Mouse (Mus musculus): Measurements from ENCODE around the gene Prkar2b.

Gene Prkar2b

DNA sequence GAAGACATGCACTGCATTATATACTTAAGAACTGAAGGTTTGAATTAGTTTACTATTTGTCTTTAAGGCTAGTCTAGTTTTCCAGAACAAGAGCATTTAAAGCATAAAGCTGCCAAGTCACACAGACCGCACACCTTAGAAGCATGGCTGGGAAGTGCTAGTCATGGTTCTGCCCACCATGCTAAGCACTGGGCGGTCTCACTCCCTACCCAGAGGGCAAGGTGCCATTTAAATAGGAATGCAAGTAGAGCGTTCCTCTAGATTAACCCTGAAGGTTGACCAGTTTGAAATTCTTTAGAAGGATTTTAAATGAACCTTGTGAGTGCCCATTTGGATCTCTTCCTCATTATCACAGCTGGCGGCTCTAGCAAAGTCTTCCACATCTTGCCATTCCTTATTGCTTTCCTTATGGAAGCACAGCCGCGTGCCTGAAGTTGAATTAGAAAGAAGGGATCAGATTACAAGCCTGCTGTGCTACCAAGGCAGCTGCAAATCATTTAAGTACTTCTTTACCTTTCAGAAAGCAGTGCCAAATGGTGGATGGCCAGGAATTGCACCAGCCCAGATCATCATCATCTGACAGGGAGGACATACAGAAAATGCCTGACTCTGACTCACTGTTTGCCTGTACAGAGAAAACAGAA, 124.3 kb downstream of the Prkar2b start:
- in situ Hi-C loops (cut with MboI, MseI): loop anchor here (25.0 kb wide), 2 partner anchors 299 to 1349 kb away; partner anchors contain the start of genes Bcap29 (in 1 of the 2) and Tmem18 (in 1 of the 2)

DNA sequence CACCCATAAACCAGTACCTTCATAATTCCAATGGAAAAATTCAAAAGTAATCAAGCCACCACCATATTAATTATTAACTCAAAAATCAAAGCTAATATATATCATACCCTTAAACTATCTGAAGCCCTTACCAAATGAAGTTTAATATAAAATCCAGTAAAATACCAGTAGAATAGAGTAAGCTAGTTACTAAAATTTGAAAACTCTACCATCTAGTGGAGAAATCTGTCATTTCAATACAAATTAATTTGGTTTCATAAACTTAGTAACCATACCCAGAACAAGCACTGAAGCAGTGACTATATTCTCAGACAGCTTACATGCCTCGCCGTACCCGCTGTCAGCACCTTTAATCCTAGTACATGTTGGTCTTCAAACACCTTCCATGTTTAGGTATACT, 129.3 kb downstream of the Prkar2b start:
- in situ Hi-C loops (cut with MboI, MseI): loop anchor here (25.0 kb wide), 2 partner anchors 295 to 1345 kb away; partner anchors contain the start of genes Bcap29 (in 1 of the 2) and Tmem18 (in 1 of the 2)

DNA sequence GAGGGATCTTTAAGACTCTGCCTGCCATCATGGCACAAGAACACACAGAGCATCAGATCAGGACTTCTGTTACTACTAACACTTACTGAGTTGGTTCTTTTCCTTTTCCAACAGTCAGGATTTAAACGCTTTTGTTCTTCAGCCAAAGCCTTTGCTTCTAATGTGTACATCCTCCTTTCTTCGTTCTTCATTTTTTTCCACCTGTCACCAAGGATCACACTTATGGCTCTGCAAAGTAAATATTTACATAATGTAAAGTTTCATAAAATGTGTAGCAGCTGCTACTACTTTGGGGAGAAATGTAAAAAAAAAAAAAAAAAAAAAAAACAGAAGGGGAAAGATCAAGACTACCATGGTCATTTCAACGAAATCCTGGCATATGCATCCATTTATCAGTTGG, 132.6 kb downstream of the Prkar2b start:
- in situ Hi-C loops (cut with MboI, MseI): loop anchor here (10.0 to 25.0 kb wide), 3 partner anchors 291 to 1341 kb away; partner anchors contain the start of genes Bcap29 (in 1 of the 2) and Tmem18 (in 1 of the 2)

DNA sequence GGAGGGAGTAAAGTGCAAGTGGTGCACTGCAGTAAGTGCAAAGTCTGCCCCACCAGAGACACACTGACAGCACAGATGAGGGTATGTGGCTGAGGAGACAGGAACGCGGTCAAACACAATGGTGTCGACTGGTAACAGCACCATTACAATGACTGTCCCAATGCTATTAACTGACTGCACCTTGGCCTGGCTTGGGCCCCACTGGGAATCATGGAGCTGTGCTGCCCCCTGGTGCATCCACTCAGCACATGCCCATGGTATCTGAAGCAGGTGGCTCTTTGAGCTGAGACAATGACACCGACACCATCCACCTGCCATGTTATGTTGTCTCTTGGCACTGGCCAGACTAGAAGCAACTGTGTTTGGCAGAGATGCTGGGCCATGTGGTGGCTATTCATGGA, 134.4 kb downstream of the Prkar2b start:
- in situ Hi-C loops (cut with MboI, MseI): loop anchor here (10.0 to 25.0 kb wide), 3 partner anchors 289 to 1339 kb away; partner anchors contain the start of genes Bcap29 (in 1 of the 2) and Tmem18 (in 1 of the 2)

DNA sequence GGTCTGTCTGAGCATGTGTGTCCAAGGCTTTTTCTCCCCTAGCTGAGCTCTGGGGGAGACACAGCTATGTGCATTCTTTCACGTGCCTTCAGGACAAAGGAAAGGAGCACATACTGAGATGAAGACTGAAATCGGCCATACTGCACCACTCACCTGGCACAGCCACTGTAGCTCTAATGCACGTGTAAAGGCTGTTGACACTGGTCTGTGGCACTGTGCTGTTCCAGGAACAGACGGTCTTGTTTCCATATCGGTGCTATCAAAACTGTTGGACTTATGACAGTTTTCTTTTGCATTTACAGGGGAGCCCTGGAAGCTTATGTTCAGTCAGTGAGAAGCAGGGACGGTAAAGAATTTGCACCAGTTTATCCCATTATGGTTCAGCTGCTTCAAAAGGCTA, 135.8 kb downstream of the Prkar2b start:
- in situ Hi-C loops (cut with MboI, MseI): loop anchor here (10.0 to 25.0 kb wide), 3 partner anchors 288 to 1338 kb away; partner anchors contain the start of genes Bcap29 (in 1 of the 2) and Tmem18 (in 1 of the 2)

DNA sequence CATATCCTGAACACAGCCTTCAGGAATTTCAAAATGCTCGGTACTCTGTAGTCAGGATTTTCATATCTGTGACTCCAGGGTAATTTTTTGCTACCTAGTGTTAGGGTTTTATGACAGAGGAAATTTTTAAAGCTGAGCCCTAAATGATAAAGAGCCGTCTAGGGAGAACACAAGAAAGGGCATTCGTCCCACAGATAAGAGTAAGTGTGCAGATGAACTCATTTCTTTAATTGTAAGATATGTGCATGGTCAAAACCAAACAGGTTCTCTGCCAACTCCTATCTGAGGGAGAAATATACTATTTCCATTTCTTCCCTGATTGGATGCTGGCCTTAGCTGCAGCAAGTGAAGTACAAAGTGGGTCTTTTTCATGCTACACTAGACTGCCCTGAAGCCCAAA, 137.0 kb downstream of the Prkar2b start:
- in situ Hi-C loops (cut with MboI, MseI): loop anchor here (5.0 to 10.0 kb wide), 2 partner anchors 409 to 412 kb away; no protein-coding TSS in a partner anchor

DNA sequence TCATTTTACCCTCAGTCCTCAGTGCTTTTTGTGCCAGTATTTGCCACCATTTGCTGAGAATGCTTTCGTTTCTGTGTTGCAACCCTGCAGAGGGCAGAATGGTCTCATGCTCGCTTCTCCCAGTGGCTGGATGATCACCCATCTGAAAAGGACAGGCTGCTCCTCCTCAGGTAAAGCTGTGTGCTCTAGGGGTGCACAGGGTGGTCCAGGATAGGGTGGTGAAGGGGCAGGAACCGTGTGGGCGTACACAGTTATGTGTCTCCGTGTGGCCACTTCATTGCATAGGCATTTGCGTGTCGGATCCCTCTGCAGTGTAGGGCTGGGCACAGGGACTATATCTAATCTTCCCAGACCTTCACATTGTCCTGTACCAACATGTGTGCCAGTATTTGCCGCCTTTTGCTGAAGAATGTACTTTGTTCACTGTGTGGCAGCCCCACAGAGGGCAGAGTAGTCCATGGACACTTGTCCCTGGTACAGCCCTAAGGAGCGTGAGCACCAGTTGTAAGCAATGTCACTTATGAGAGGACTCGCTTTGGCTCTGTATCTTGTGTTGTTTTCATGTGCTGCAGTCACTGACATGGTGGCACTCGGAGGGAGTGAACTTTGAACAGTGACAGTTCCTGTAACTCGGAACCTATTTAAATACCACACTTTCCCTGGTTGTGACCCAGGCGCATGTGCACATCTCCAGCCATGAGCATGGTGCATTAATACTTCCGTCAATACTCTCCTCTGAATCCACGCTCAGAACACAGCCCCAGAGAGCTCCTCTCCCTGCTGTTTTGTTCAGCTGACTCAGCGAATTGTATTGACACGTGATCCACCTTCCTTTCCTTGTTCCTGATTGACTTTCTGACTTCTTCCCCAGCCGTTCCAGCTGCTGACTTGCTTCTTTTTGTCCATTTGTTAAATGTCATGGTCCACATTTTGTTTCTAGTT, 140.4 kb downstream of the Prkar2b start:
- in situ Hi-C loops (cut with MboI, MseI): loop anchor here (5.0 to 10.0 kb wide), 2 partner anchors 406 to 408 kb away; no protein-coding TSS in a partner anchor

DNA sequence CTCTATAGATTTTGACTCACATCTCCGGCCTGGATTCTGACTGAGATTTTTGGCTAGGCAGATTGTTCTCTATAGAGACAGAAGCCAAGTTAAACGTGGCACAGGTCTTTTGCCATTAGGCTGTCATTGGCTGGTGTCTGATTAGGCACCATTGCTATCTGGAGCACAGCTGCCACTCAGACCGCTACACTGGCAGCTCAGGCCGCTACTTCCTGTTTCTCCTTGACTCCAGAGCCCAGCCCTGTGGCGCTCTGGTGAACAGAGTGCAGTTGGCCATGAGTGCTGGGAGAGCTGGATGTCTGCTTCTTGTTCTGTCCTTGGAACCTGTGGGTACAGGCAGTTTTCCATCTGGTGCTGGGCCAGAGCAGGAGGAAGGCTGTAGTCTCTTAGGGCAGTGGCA, 143.9 kb downstream of the Prkar2b start:
- in situ Hi-C loops (cut with MboI, MseI): no loop called here

DNA sequence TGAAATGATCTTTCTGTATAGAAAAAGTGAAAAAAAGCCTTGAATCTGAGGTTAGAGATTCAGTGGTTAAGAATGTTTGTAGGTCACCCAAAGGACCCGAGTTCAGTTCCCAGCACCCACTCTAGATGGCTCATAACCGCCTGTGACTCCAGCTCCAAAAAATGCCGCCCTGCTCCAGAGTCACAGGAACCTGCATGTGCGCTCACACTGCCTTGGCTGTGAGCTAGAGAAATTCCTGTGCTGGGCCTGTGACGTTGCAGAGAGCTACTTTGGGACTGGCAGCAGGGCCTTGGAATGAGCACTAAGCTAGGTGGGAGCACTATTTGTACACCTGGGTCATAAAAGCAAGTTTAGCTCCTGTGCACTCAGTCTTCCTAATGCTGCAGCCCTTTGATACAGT, 144.4 kb downstream of the Prkar2b start:
- in situ Hi-C loops (cut with MboI, MseI): no loop called here

DNA sequence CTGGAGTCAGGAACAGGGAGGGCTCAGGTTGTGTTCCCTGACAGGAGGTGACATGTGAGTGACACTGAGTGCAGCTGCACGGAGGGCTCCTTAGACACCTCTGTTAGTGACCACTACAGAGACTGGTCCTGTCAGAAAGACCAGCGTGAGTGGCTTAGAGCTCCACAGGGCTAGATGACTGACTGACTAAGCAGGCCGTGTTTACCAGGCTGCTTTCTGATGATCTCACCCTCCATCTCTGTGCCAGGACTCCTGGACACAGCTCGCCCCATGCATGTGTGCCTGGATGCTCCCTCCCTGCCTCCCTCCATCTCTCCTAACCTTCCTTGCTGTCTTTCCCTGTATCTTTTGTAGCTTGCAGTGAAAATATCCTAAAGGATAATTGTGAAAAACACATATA, 147.5 kb downstream of the Prkar2b start:
- in situ Hi-C loops (cut with MboI, MseI): no loop called here

DNA sequence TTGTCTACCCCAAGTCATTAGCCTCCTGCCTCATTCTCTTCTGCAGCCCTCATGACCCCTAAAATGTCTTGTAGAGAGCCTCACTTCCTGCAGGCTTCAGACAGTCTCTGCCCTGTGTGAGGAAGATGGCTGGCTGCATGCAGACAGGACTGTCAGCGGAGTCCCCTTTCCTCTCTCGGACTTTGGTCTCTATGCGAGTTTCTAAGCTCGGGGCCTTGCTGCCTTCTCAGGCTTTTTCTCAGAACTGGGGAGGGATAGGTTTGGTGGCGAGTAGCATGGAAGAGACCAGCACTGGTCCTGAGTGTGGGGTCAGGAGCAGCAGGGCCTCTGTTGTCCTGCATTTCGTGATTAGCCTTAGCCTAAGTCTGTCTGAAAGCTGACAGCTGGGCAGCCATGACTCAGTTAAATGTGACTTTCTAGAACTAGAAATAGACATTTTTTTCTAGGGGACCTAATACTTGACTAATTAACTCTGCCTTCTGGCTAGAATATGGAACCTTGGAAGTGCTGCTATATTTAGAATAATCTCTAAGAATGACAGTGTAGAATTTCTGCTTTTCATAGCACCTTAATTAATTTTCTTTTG, 148.0 kb downstream of the Prkar2b start:
- in situ Hi-C loops (cut with MboI, MseI): no loop called here

Data from T-helper 17 cell (primary cell).